Mouse (Mus musculus) limb, embryonic 14.5 days (tissue): ENCODE results near the gene Nudt5. TPM values are rescaled to one million over a fixed set of nuclear protein-coding genes. Genes with fewer than 3 reads are reported as not detected.

ENCODE experiments used
- ATAC-seq: fragments of 200-750 bp; cut with Nextera tagmentation; 2 replicates; pipeline ENCODE4 v1.8.0; 2017; ENCODE audit warnings: low read depth, moderate number of reproducible peaks, moderate TSS enrichment; ENCODE audit not compliant: low FRiP score
- DNase-seq: peaks from one replicate; pipeline ENCODE4 v3.0.0-alpha.2; 2015; ENCODE audit warnings: low spot score
- H3K27ac ChIP-seq: fragments of 300-500 bp; sonication (generic); replicated peaks from 2 replicates; pipeline ENCODE4 v1.5.1; 2014; ENCODE audit warnings: low read depth, mild to moderate bottlenecking, low read length, moderate library complexity, mixed read lengths
- H3K27me3 ChIP-seq: fragments of 300-500 bp; sonication (generic); 2 replicates; pipeline ENCODE4 v1.6.1; 2014; ENCODE audit warnings: low read length, mixed read lengths; ENCODE audit not compliant: control insufficient read depth, insufficient read depth
- H3K36me3 ChIP-seq: fragments of 300-500 bp; sonication (generic); 2 replicates; pipeline ENCODE4 v1.6.1; 2014; ENCODE audit warnings: mild to moderate bottlenecking, low read length, moderate library complexity, mixed read lengths; ENCODE audit not compliant: control insufficient read depth, insufficient read depth
- H3K4me1 ChIP-seq: fragments of 300-500 bp; sonication (generic); 2 replicates; pipeline ENCODE4 v1.6.1; 2014; ENCODE audit warnings: antibody characterized with exemption, low read length, mixed read lengths; ENCODE audit not compliant: control insufficient read depth, insufficient read depth
- H3K4me2 ChIP-seq: fragments of 300-500 bp; sonication (generic); replicated peaks from 2 replicates; pipeline ENCODE4 v1.6.1; 2014; ENCODE audit warnings: low read depth, mild to moderate bottlenecking, low read length, moderate library complexity; ENCODE audit not compliant: severe bottlenecking
- H3K4me3 ChIP-seq: fragments of 300-500 bp; sonication (generic); replicated peaks from 2 replicates; pipeline ENCODE4 v1.5.1; 2014; ENCODE audit warnings: low read length
- H3K9ac ChIP-seq: fragments of 300-500 bp; sonication (generic); 2 replicates; pipeline ENCODE4 v1.6.1; 2014; ENCODE audit warnings: mild to moderate bottlenecking, low read depth, low read length, moderate library complexity; ENCODE audit not compliant: severe bottlenecking
- H3K9me3 ChIP-seq: fragments of 300-500 bp; sonication (generic); 2 replicates; pipeline ENCODE4 v1.6.1; 2016; ENCODE audit warnings: low read length; ENCODE audit not compliant: control insufficient read depth
- POLR2A ChIP-seq: fragments of 200-500 bp; IDR thresholded peaks from 2 replicates; pipeline ENCODE4 v1.8.0; 2012; ENCODE audit warnings: inconsistent platforms, mild to moderate bottlenecking, moderate library complexity, borderline replicate concordance; ENCODE audit not compliant: insufficient read depth, insufficient read length; ENCODE audit errors: extremely low read depth
- WGBS: fragments of 180-500 bp; shearing (Covaris S2); extraction: QIAGEN DNeasy Blood & Tissue Kit; methylation state at CpG from one replicate; pipeline ENCODE4 v1.1.7; 2014; 5-methylcytosine and 5-hydroxymethylcytosine counted together
- polyA plus RNA-seq, 2 experiments: library from polyadenylated mRNA; depleted of rRNA in 1 of 2; stranded (reverse) in 1 of 2; unstranded in 1 of 2; fragments of >200 nt; fragmentation: Nextera tagmentation in 1 of 2; extraction: Ambion mirVana in 1 of 2; gene quantifications; 2 replicates each; pipeline versions ENCODE4 v1.2.1 to v1.2.3; 2012 to 2014

Gene Nudt5
- polyA plus RNA-seq, 2 experiments: 34.6 to 56.4 TPM

GRCm38 (mm10) chr2:5822449-5822848, 22.4 kb upstream of the Nudt5 start:
- H3K4me1 ChIP-seq: no peaks in the 10 kb centered on the region
- H3K27ac ChIP-seq: no peak overlapping the region
- no peaks in the 10 kb centered on the region for H3K9me3 ChIP-seq
- H3K4me2 ChIP-seq: no peak overlapping the region
- 97% methylated on average over 6 of the region's 6 CpGs for WGBS
- H3K36me3 ChIP-seq: peaks cover 68% of the 10 kb centered on the region
- no peak for TF ChIP-seq POLR2A
- ATAC-seq: no peak
- no peaks in the 10 kb centered on the region for H3K27me3 ChIP-seq
- no peak overlapping the region for H3K9ac ChIP-seq
- H3K4me3 ChIP-seq: no peak overlapping the region
- DNase-seq: no peak

GRCm38 (mm10) chr2:5824213-5824612, 20.6 kb upstream of the Nudt5 start:
- Histone ChIP-seq H3K4me3 (no peak overlapping the region), H3K27ac (no peak overlapping the region), H3K4me2 (no peak overlapping the region), H3K4me1 (no peaks in the 10 kb centered on the region), H3K9me3 (no peaks in the 10 kb centered on the region), H3K36me3 (peaks cover 56% of the 10 kb centered on the region), H3K9ac (no peak overlapping the region), H3K27me3 (no peaks in the 10 kb centered on the region)
- TF ChIP-seq POLR2A: no peak
- 29% methylated on average over 1 of the region's 1 CpGs for WGBS
- DNase-seq (peak; percentile 26), ATAC-seq (no peak)

GRCm38 (mm10) chr2:5824685-5825084, 20.1 kb upstream of the Nudt5 start:
- no peak for DNase-seq
- 85% methylated on average over 5 of the region's 5 CpGs for WGBS
- Histone ChIP-seq H3K4me1 (no peaks in the 10 kb centered on the region), H3K4me2 (no peak overlapping the region), H3K9ac (no peak overlapping the region), H3K36me3 (peaks cover 56% of the 10 kb centered on the region), H3K4me3 (no peak overlapping the region), H3K27ac (no peak overlapping the region), H3K27me3 (no peaks in the 10 kb centered on the region), H3K9me3 (no peaks in the 10 kb centered on the region)
- no peak for TF ChIP-seq POLR2A
- no peak for ATAC-seq

GRCm38 (mm10) chr2:5825265-5825913, 19.4 kb upstream of the Nudt5 start:
- Histone ChIP-seq H3K4me2 (no peak overlapping the region), H3K4me3 (no peak overlapping the region), H3K4me1 (no peaks in the 10 kb centered on the region), H3K9ac (no peak overlapping the region), H3K27ac (no peak overlapping the region), H3K36me3 (peaks cover 49% of the 10 kb centered on the region), H3K9me3 (no peaks in the 10 kb centered on the region), H3K27me3 (no peaks in the 10 kb centered on the region)
- ATAC-seq (no peak), DNase-seq (no peak)
- WGBS: 89% methylated on average over 5 of the region's 5 CpGs
- TF ChIP-seq POLR2A: no peak

- H3K9me3 ChIP-seq: no peaks in the 10 kb centered on the region
- peaks cover 3% of the 10 kb centered on the region; the same call in 1 of the 2 replicates for H3K4me1 ChIP-seq
- WGBS: 96% methylated on average over 11 of the region's 11 CpGs
- ATAC-seq (no peak), DNase-seq (no peak)
- no peaks in the 10 kb centered on the region for H3K27me3 ChIP-seq
- H3K9ac ChIP-seq: no peak overlapping the region
- H3K4me3 ChIP-seq: no peak overlapping the region
- no peak overlapping the region for H3K27ac ChIP-seq
- H3K4me2 ChIP-seq: no peak overlapping the region
- TF ChIP-seq POLR2A: no peak
- peaks cover 53% of the 10 kb centered on the region for H3K36me3 ChIP-seq
These were observed 4.0 kb upstream of the Nudt5 start for GRCm38 (mm10) chr2:5840815-5841214.
